Mouse (Mus musculus): ENCODE data around the gene Dbil5. TPM values are rescaled to one million over a fixed set of nuclear protein-coding genes. Genes with fewer than 3 reads are reported as not detected.

The Dbil5 gene
- total RNA-seq (2023) = not detected in 2 replicates

GRCm38 (mm10) chr11:76217390-76217800 lies at the start of gene Dbil5, which contains the start of gene Gemin4:
TSS of gene Dbil5 (plus strand) at chr11:76217608.
TSS of gene Gemin4 (minus strand) at chr11:76217664.

GRCm38 (mm10) chr11:76179495-76180145 lies 37.8 kb upstream of the Dbil5 start, which contains the start of the genes Vps53 and Fam57a:
TSS of gene Vps53 (minus strand) at chr11:76179647.
TSS of gene Fam57a (plus strand) at chr11:76179671.

GRCm38 (mm10) chr11:76242901-76243810 lies 25.7 kb downstream of the Dbil5 start, which contains the start of the genes Mrm3 and Glod4:
TSS of gene Mrm3 (plus strand) at chr11:76243715.
TSS of gene Glod4 (minus strand) at chr11:76243725.

Other genes starting within 250 kb of the Dbil5 start
- gene 1700016K19Rik, start 217.7 kb upstream of the Dbil5 start, total RNA-seq (2023) = not detected in 2 replicates
- 183 and 192 TPM in 2 replicates for gene Rflnb, start 189.8 kb upstream of the Dbil5 start, total RNA-seq (2023)
- gene Vps53, start 38.0 kb upstream of the Dbil5 start, total RNA-seq (2023) = 33.0 and 45.4 TPM in 2 replicates
- gene Fam57a, start 37.9 kb upstream of the Dbil5 start, total RNA-seq (2023) = 0.48 and 1.1 TPM in 2 replicates
- 0.64 TPM in 1 of 2 replicates, not detected in the other for gene Gemin4, start 56 bp downstream of the Dbil5 start, total RNA-seq (2023)
- gene Mrm3, start 26.1 kb downstream of the Dbil5 start, total RNA-seq (2023) = 2.4 and 2.6 TPM in 2 replicates
- gene Glod4, start 26.1 kb downstream of the Dbil5 start, total RNA-seq (2023) = 21.1 and 24.9 TPM in 2 replicates
- gene Nxn, start 181.5 kb downstream of the Dbil5 start, total RNA-seq (2023) = 18.9 and 26.2 TPM in 2 replicates
- gene Timm22, start 189.3 kb downstream of the Dbil5 start, total RNA-seq (2023) = 8.2 and 17.4 TPM in 2 replicates

All from neutrophil, adult 65 days (primary cell).